Mouse (Mus musculus): Measurements from ENCODE around the gene Trex2.
"Not testable (repeated sequence)": the region's sequence is repeated elsewhere in the genome, so short reads cannot be mapped to it uniquely, and the experiment has no call there.

Trex2 gene

GRCm38 (mm10) chrX:73430036-73430435, 5.1 kb downstream of the Trex2 start:
- no peak for DNase-seq (ENCODE audit: low spot score in 2 of 2)

DNA sequence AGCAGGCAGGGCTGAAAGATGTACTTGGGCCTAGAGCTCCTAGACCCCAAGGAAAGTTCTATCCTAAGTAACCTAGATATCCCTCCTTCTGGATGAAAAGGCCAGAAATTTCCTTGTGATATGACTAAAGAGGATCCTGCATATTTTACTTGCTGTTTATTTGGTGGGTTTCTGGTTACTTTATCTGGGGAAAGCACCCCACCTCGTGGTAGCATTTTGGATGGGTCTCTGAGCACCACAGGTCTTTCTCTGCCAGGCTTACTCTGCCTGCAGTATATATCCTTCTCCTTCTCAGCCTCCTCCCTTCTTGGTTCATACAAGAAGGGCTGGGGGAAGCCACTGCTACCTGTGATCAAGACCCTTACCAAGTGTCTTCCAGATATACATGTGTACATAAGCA, 22.4 kb downstream of the Trex2 start:
- no peak for DNase-seq (ENCODE audit: low spot score in 2 of 2)

GRCm38 (mm10) chrX:73410880-73411517, 24.1 kb downstream of the Trex2 start, which contains the start of gene Zfp92:
Gene Zfp92 (plus strand): TSS chrX:73411096.
- DNase-seq (ENCODE audit: low spot score in 2 of 2): no peak

GRCm38 (mm10) chrX:73401616-73402015, 33.5 kb downstream of the Trex2 start:
- DNase-seq (ENCODE audit: low spot score in 2 of 2): no peak

GRCm38 (mm10) chrX:73400951-73401350, 34.2 kb downstream of the Trex2 start:
- no peak for DNase-seq (ENCODE audit: low spot score in 2 of 2)

DNA sequence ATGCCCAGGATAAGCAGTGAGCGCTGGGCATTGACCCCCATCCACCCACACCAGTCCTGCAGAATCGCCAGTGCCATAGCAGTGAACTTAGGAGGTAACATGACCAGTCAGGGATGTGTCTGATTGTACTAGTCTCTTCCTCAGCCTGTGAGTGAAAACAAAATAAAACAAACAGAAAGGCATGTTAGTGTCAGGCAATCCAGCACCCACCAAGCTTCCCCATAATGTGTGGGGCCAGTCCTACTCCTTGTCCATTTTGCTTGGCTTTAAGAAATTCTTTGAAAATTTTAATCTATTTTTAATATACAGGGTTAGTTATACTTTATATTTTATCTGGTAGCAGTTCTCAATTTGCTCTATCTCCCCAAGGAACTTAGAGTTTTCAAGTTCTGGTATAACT, 36.5 kb downstream of the Trex2 start, which contains the start of gene Gm18336:
Gene Gm18336, minus strand, starts transcription at position 101 of the 400 bp plus-strand sequence.
- not testable (repeated sequence) for DNase-seq (ENCODE audit: low spot score in 2 of 2)

DNA sequence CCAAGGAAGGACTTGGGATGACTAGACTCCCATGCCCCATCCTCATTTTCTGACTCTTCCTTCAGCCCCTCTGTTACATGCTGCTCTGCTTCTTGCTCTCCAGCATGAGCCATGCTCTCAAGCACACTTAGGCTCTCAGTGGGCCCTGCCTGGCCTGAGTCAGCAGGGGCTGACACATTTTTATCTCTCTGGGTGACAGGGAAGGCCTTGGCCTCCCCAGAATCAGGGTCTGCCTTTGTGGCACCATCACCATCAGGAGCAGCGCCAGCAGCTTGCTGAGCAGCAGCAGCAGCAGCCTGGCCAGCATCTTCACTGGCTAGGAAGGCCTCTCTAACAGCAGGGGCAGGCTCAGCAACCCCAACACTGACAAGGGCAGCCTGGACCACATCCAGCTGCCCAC, 38.7 kb downstream of the Trex2 start:
- no peak for DNase-seq (ENCODE audit: low spot score in 2 of 2)

DNA sequence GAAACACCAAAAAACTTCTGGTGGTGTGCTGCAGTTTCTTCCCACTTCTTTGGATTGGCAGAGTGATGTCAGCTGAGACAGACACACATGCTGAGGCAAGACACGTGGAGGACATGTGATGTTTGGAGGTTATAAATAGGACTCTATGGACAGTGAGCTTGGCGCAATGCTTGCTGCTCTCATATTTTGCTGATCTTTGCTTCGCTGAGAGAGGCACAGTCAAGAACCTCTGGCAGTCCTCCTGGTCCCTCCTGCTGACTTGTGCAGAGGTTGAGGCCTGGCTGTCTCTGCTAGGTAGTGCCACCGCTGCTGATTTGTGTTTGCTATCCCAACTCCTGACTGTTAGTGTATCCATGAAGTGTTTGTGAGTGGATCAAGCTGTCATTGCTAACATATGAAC, 43.7 kb downstream of the Trex2 start:
- DNase-seq (ENCODE audit: low spot score in 2 of 2): no peak

DNA sequence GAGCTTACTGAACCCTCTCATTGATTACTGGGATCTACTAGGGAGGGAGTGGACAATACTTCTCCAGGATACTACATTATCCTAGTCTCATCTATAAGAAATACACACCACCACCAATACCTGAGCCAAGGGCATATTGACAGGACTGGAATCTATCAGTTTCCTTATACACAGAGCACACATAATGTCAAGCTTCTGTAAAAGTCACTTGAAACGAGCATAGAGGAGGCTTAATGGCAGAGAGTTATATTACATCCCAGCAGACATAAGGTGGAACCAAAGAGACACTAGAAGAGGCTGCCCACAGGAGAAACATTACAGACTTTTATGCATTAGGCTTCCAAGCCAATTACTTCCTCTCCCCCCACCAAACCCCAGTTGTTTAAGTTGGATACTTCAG, 50.2 kb downstream of the Trex2 start:
- DNase-seq (ENCODE audit: low spot score in 2 of 2): no peak

DNA sequence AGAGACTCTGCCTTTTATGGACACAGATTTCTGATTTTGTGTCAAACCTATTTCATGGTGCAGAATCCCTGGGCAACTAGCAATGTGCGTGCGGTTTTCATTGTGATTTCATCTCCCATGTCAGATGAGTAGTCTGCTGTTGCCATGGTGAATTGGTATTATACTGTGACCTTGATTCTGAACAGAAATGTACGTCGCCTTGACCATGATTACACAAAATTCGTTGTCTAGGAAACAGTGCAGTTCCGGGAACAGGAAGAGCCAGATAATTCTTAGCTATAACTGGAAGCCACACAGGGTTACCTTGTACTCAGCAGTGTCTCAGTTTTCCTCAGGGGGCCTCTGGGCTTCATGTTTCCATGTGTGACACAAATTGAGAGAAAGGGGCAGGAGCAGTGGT, 50.7 kb downstream of the Trex2 start:
- no peak for DNase-seq (ENCODE audit: low spot score in 2 of 2)

All from cerebellum, postnatal 4 days (tissue).